Mouse (Mus musculus) thymus, adult 2 months (tissue): ENCODE measurements around the gene Uncx.

ENCODE experiments used
- CTCF ChIP-seq: fragments of 200-500 bp; IDR thresholded peaks from 2 replicates; pipeline ENCODE4 v1.5.1; 2012; ENCODE audit warnings: mild to moderate bottlenecking, control low read depth, low read length, moderate library complexity, borderline replicate concordance; ENCODE audit not compliant: control insufficient read depth, poor library complexity, insufficient read depth; ENCODE audit errors: extremely low read depth
- POLR2A ChIP-seq: fragments of 200-500 bp; IDR thresholded peaks from 2 replicates; pipeline ENCODE4 v1.6.1; 2012; ENCODE audit warnings: mild to moderate bottlenecking, low read length, control low read depth, moderate library complexity; ENCODE audit not compliant: control insufficient read depth, poor library complexity, insufficient read depth; ENCODE audit errors: extremely low read depth

- TF ChIP-seq POLR2A, result no peak
- TF ChIP-seq CTCF, result no peak
Observed at GRCm38 (mm10) chr5:139498791-139499190, 44.5 kb upstream of the Uncx start.
